Mouse (Mus musculus): ENCODE results near the gene Olfr30. TPM values are rescaled to one million over a fixed set of nuclear protein-coding genes. Genes with fewer than 3 reads are reported as not detected.

Olfr30 gene
- polyA plus RNA-seq, 1 experiment: 0.16 TPM

GRCm38 (mm10) chr11:58437866-58438265, 24.2 kb downstream of the Olfr30 start:
- no peak overlapping the region for H3K27ac ChIP-seq (ENCODE audit: control insufficient read depth, insufficient read depth, low read depth, low read length)
- no peak for TF ChIP-seq POLR2A (IDR thresholded peaks at IDR 0.05; ENCODE audit: control insufficient read depth, low read depth, low read length)
- TF ChIP-seq CTCF (IDR thresholded peaks at IDR 0.05; ENCODE audit: control insufficient read depth, insufficient read depth, insufficient replicate concordance, low read depth, low read length): no peak
- no peaks in the 10 kb centered on the region for H3K36me3 ChIP-seq (ENCODE audit: control insufficient read depth, insufficient read depth, low read length)

GRCm38 (mm10) chr11:58432259-58432658, 29.8 kb downstream of the Olfr30 start, which contains the start of gene Gm12253:
TSS of gene Gm12253 (plus strand) at chr11:58432559.
- H3K4me3 ChIP-seq (ENCODE audit: control insufficient read depth, low read depth, low read length): no peak within 1 kb of the TSS
- H3K27me3 ChIP-seq (ENCODE audit: control insufficient read depth, insufficient read depth, low read length): no peaks in the 10 kb centered on the region
- TF ChIP-seq CTCF (IDR thresholded peaks at IDR 0.05; ENCODE audit: control insufficient read depth, insufficient read depth, insufficient replicate concordance, low read depth, low read length): no peak
- no peak for TF ChIP-seq POLR2A (IDR thresholded peaks at IDR 0.05; ENCODE audit: control insufficient read depth, low read depth, low read length)
- H3K36me3 ChIP-seq (ENCODE audit: control insufficient read depth, insufficient read depth, low read length): no peaks in the 10 kb centered on the region
- no peak within 1 kb of the TSS for H3K27ac ChIP-seq (ENCODE audit: control insufficient read depth, insufficient read depth, low read depth, low read length)
- peaks cover 3% of the 10 kb centered on the region; the same call in 1 of the 2 replicates for H3K4me1 ChIP-seq (ENCODE audit: control insufficient read depth, insufficient read depth, low read length)

More at GRCm38 (mm10) chr11:58437866-58438265, 24.2 kb downstream of the Olfr30 start:
- Histone ChIP-seq H3K4me1 (ENCODE audit: control insufficient read depth, insufficient read depth, low read length) (peaks cover 3% of the 10 kb centered on the region; the same call in 1 of the 2 replicates), H3K4me3 (ENCODE audit: control insufficient read depth, low read depth, low read length) (no peak overlapping the region), H3K27me3 (ENCODE audit: control insufficient read depth, insufficient read depth, low read length) (no peaks in the 10 kb centered on the region)

- Histone ChIP-seq H3K27me3 (ENCODE audit: control insufficient read depth, insufficient read depth, low read length) (no peaks in the 10 kb centered on the region), H3K4me1 (ENCODE audit: control insufficient read depth, insufficient read depth, low read length) (no peaks in the 10 kb centered on the region), H3K27ac (ENCODE audit: control insufficient read depth, insufficient read depth, low read depth, low read length) (no peak within 1 kb of the TSS), H3K36me3 (ENCODE audit: control insufficient read depth, insufficient read depth, low read length) (no peaks in the 10 kb centered on the region), H3K4me3 (ENCODE audit: control insufficient read depth, low read depth, low read length) (no peak within 1 kb of the TSS)
- no peak for TF ChIP-seq POLR2A (IDR thresholded peaks at IDR 0.05; ENCODE audit: control insufficient read depth, low read depth, low read length)
- TF ChIP-seq CTCF (IDR thresholded peaks at IDR 0.05; ENCODE audit: control insufficient read depth, insufficient read depth, insufficient replicate concordance, low read depth, low read length): no peak
Observed at GRCm38 (mm10) chr11:58420815-58421214, 41.3 kb downstream of the Olfr30 start, which contains the start of gene 1810065E05Rik. TSS of gene 1810065E05Rik (plus strand) at chr11:58421111.

GRCm38 (mm10) chr11:58418336-58418735, 43.7 kb downstream of the Olfr30 start:
- TF ChIP-seq POLR2A (IDR thresholded peaks at IDR 0.05; ENCODE audit: control insufficient read depth, low read depth, low read length) (no peak), CTCF (IDR thresholded peaks at IDR 0.05; ENCODE audit: control insufficient read depth, insufficient read depth, insufficient replicate concordance, low read depth, low read length) (no peak)
- no peak overlapping the region for H3K4me3 ChIP-seq (ENCODE audit: control insufficient read depth, low read depth, low read length)
- H3K4me1 ChIP-seq (ENCODE audit: control insufficient read depth, insufficient read depth, low read length): no peaks in the 10 kb centered on the region
- no peak overlapping the region for H3K27ac ChIP-seq (ENCODE audit: control insufficient read depth, insufficient read depth, low read depth, low read length)
- no peaks in the 10 kb centered on the region for H3K27me3 ChIP-seq (ENCODE audit: control insufficient read depth, insufficient read depth, low read length)
- no peaks in the 10 kb centered on the region for H3K36me3 ChIP-seq (ENCODE audit: control insufficient read depth, insufficient read depth, low read length)

- no peaks in the 10 kb centered on the region for H3K27me3 ChIP-seq (ENCODE audit: control insufficient read depth, insufficient read depth, low read length)
- no peaks in the 10 kb centered on the region for H3K36me3 ChIP-seq (ENCODE audit: control insufficient read depth, insufficient read depth, low read length)
- no peak overlapping the region for H3K4me3 ChIP-seq (ENCODE audit: control insufficient read depth, low read depth, low read length)
- no peak overlapping the region for H3K27ac ChIP-seq (ENCODE audit: control insufficient read depth, insufficient read depth, low read depth, low read length)
- no peak for TF ChIP-seq POLR2A (IDR thresholded peaks at IDR 0.05; ENCODE audit: control insufficient read depth, low read depth, low read length)
- no peak for TF ChIP-seq CTCF (IDR thresholded peaks at IDR 0.05; ENCODE audit: control insufficient read depth, insufficient read depth, insufficient replicate concordance, low read depth, low read length)
- H3K4me1 ChIP-seq (ENCODE audit: control insufficient read depth, insufficient read depth, low read length): no peaks in the 10 kb centered on the region
Observed at GRCm38 (mm10) chr11:58408066-58408465, 54.0 kb downstream of the Olfr30 start.

Other genes starting within 250 kb of the Olfr30 start
- gene 4930438A08Rik, start 187.5 kb downstream of the Olfr30 start, polyA plus RNA-seq (2012; rRNA removed): 0.13 and 0.75 TPM in 2 replicates
- 11.2 and 14.0 TPM in 2 replicates for gene Zfp692, start 155.2 kb downstream of the Olfr30 start, polyA plus RNA-seq (2012; rRNA removed)
- 43.7 and 48.9 TPM in 2 replicates for gene Zfp672, start 131.9 kb downstream of the Olfr30 start, polyA plus RNA-seq (2012; rRNA removed)
- gene Sh3bp5l, start 131.5 kb downstream of the Olfr30 start, polyA plus RNA-seq (2012; rRNA removed): 8.6 and 9.5 TPM in 2 replicates
- 4.0 and 4.3 TPM in 2 replicates for gene Lypd8, start 83.2 kb downstream of the Olfr30 start, polyA plus RNA-seq (2012; rRNA removed)
- 0.81 and 4.0 TPM in 2 replicates for gene 1810065E05Rik, start 41.2 kb downstream of the Olfr30 start, polyA plus RNA-seq (2012; rRNA removed)
- gene Gm12253, start 29.7 kb downstream of the Olfr30 start, polyA plus RNA-seq (2012; rRNA removed): not detected in 2 replicates
- gene Lypd9, start 9.3 kb downstream of the Olfr30 start, polyA plus RNA-seq (2012; rRNA removed): 218 and 223 TPM in 2 replicates
- gene Olfr332, start 30.3 kb upstream of the Olfr30 start, polyA plus RNA-seq (2012; rRNA removed): 0.02 TPM in 1 of 2 replicates, not detected in the other
- 0.13 and 0.21 TPM in 2 replicates for gene Olfr331, start 40.3 kb upstream of the Olfr30 start, polyA plus RNA-seq (2012; rRNA removed)
- gene Olfr330, start 72.6 kb upstream of the Olfr30 start, polyA plus RNA-seq (2012; rRNA removed): 1.1 and 1.7 TPM in 2 replicates
- 0.26 and 0.56 TPM in 2 replicates for gene Olfr329-ps, start 84.2 kb upstream of the Olfr30 start, polyA plus RNA-seq (2012; rRNA removed)
- not detected in 2 replicates for gene Olfr328, start 93.4 kb upstream of the Olfr30 start, polyA plus RNA-seq (2012; rRNA removed)
- 0.11 TPM in 1 of 2 replicates, not detected in the other for gene Olfr224, start 108.3 kb upstream of the Olfr30 start, polyA plus RNA-seq (2012; rRNA removed)
- 0.20 and 0.89 TPM in 2 replicates for gene Olfr325, start 115.5 kb upstream of the Olfr30 start, polyA plus RNA-seq (2012; rRNA removed)
- not detected in 2 replicates for gene Olfr324, start 132.8 kb upstream of the Olfr30 start, polyA plus RNA-seq (2012; rRNA removed)
- not detected in 2 replicates for gene 2210407C18Rik, start 153.8 kb upstream of the Olfr30 start, polyA plus RNA-seq (2012; rRNA removed)
- gene Olfr323, start 168.2 kb upstream of the Olfr30 start, polyA plus RNA-seq (2012; rRNA removed): 0.57 and 2.2 TPM in 2 replicates
- gene Trim58, start 178.2 kb upstream of the Olfr30 start, polyA plus RNA-seq (2012; rRNA removed): not detected in 2 replicates
- not detected in 2 replicates for gene Olfr322, start 196.5 kb upstream of the Olfr30 start, polyA plus RNA-seq (2012; rRNA removed)
- not detected in 2 replicates for gene Olfr320, start 218.8 kb upstream of the Olfr30 start, polyA plus RNA-seq (2012; rRNA removed)
- not detected in 2 replicates for gene Olfr319, start 236.9 kb upstream of the Olfr30 start, polyA plus RNA-seq (2012; rRNA removed)

All from testis, adult 2 months (tissue).